Mouse (Mus musculus) activated CD4-positive, CD25-positive, alpha-beta regulatory T cell (primary cell): ENCODE data around the gene Sin3b. TPM values are rescaled to one million over a fixed set of nuclear protein-coding genes. Genes with fewer than 3 reads are reported as not detected.

ENCODE experiments used
- polyA plus RNA-seq, 2 experiments: library from polyadenylated mRNA; unstranded; fragments of 100-300 nt; shearing (Covaris generic); gene quantifications; one replicate each; pipeline ENCODE4 v1.2.1; 2017

Sin3b gene
- 100 to 1,000 TPM; 226 to 275 TPM for polyA plus RNA-seq

GRCm38 (mm10) chr8:72722769-72723650, at the start of gene Sin3b:
Sin3b (plus strand) TSS chr8:72723285.

DNA sequence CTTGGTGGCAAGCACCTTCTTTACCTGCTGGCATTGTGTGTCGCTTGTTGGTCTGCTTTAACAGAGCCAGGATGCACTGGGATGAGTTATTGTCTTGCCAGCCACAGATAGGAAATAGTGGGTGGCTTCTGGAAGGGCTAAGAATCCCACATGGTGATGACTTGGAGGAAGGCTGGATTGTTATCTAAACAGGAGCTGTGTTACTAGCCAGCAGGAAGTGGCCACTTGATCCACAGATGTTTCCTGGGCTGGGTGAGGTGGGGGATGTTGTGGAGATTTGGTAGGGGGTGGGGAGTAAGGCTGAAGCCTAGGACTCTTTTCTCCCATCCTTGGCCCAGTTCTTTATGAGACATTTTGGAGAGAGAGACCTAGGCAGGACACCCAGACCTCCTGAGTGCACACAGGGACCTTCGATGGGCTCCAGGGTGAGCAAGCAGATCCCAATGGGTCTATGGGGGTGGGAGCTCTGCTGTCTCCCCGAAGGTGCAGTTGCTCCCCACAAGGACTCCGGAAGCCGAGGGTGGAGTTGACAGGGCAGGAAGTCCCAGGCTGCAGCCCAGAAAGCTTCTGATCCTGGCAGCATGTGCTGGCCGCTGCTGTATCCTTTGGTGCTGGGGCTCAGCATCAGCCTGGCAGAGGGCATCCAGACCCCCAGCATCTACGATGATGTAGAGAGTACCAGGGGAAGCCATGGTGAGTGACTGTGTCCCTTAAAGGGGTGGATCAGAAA, 38.4 kb downstream of the Sin3b start, which contains the start of gene F2rl3:
F2rl3 (plus strand) TSS at position 559 of the 730 bp plus-strand sequence.

Other genes starting within 250 kb of the Sin3b start
- 10 to 100 TPM; 67.0 to 69.6 TPM for gene Cherp, start 248.1 kb upstream of the Sin3b start, polyA plus RNA-seq
- gene Slc35e1, start 230.7 kb upstream of the Sin3b start, polyA plus RNA-seq, result 10 to 100 TPM; 26.2 to 47.5 TPM
- 10 to 100 TPM; 12.7 to 16.1 TPM for gene Med26, start 175.0 kb upstream of the Sin3b start, polyA plus RNA-seq
- gene Smim7, start 152.2 kb upstream of the Sin3b start, polyA plus RNA-seq, result 10 to 100 TPM; 58.1 to 69.0 TPM
- 1 to 10 TPM in 1 of 2 experiments, under 1 TPM in 1; 0.79 to 1.4 TPM for gene Tmem38a, start 151.2 kb upstream of the Sin3b start, polyA plus RNA-seq
- under 1 TPM in 1 of 2 experiments, not detected in 1; 0.17 TPM for gene Nwd1, start 76.6 kb upstream of the Sin3b start, polyA plus RNA-seq
- 10 to 100 TPM in 1 of 2 experiments, 1 to 10 TPM in 1; 7.3 to 13.6 TPM for gene F2rl3, start 38.6 kb downstream of the Sin3b start, polyA plus RNA-seq